Mouse (Mus musculus): ENCODE results near the gene Il17f. TPM values are rescaled to one million over a fixed set of nuclear protein-coding genes. Genes with fewer than 3 reads are reported as not detected.

The Il17f gene
- polyA plus RNA-seq, 1 experiment from 2014 or later = not detected

Other genes starting within 250 kb of the Il17f start
- gene Pkhd1, start 172.6 kb downstream of the Il17f start, polyA plus RNA-seq (2014; fragmentation: Nextera tagmentation; extraction: Ambion mirVana) = 0.03 and 0.05 TPM in 2 replicates
- not detected in 2 replicates for gene Il17a, start 59.7 kb downstream of the Il17f start, polyA plus RNA-seq (2014; fragmentation: Nextera tagmentation; extraction: Ambion mirVana)
- 16.6 and 28.3 TPM in 2 replicates for gene Mcm3, start 29.7 kb upstream of the Il17f start, polyA plus RNA-seq (2014; fragmentation: Nextera tagmentation; extraction: Ambion mirVana)
- 25.7 and 26.7 TPM in 2 replicates for gene Paqr8, start 100.0 kb upstream of the Il17f start, polyA plus RNA-seq (2014; fragmentation: Nextera tagmentation; extraction: Ambion mirVana)
- 0.82 and 2.1 TPM in 2 replicates for gene Efhc1, start 161.0 kb upstream of the Il17f start, polyA plus RNA-seq (2014; fragmentation: Nextera tagmentation; extraction: Ambion mirVana)